ENCODE assay signal across 9 mouse cellular contexts in genomic region chr19:31665007-31665406, GRCm38 (mm10).
A peak's percentile ranks its signal among the peaks of the same experiment; 100 is the strongest.
DNase-seq lines count a peak whose midpoint lies in the region; ATAC-seq lines count a peak whose summit lies in the region.
"Had no signal": no experiment of that assay in that cellular context is flagged by ENCODE, and none has a peak within 500 bp of the region (broad histone marks: within the 10 kb centered on the region; RNA-seq: fewer than 3 reads in every experiment).

No protein-coding gene starts in this region.

- no peak overlapping the region for H3K27ac ChIP-seq in heart, embryonic 12.5 days (ENCODE audit: poor library complexity, severe bottlenecking)
- no peak overlapping the region for H3K27ac ChIP-seq in heart, embryonic 14.5 days (replicated peaks in 1 of 2; ENCODE audit: control insufficient read depth in 1 of 2, insufficient read depth in 1 of 2, low read depth in 2 of 2, low read length in 2 of 2)
- H3K27ac ChIP-seq in liver, embryonic 13.5 days: no peak overlapping the region

- H3K4me1 ChIP-seq in heart, embryonic 12.5 days (replicated peaks): peaks cover 13% of the 10 kb centered on the region
- peaks cover 0 to 6% of the 10 kb centered on the region in 2 experiments; a peak in 2 of 4 replicates for H3K4me1 ChIP-seq in heart, embryonic 14.5 days (ENCODE audit: control insufficient read depth in 2 of 2, insufficient read depth in 2 of 2, low read length in 2 of 2)
- H3K4me1 ChIP-seq in liver, embryonic 13.5 days (replicated peaks): peaks cover 7% of the 10 kb centered on the region; the same call in 1 of the 2 replicates

- H3K9me3 ChIP-seq in heart, embryonic 12.5 days (replicated peaks): no peaks in the 10 kb centered on the region
- H3K9me3 ChIP-seq in heart, embryonic 14.5 days (ENCODE audit: control insufficient read depth, low read length): no peaks in the 10 kb centered on the region
- H3K9me3 ChIP-seq in liver, embryonic 13.5 days (replicated peaks): no peaks in the 10 kb centered on the region
- H3K9me3 ChIP-seq: G1E had no signal

- ATAC-seq in heart, embryonic 12.5 days (ENCODE audit: insufficient number of reproducible peaks, low FRiP score): no peak
- ATAC-seq in heart, embryonic 14.5 days (ENCODE audit: insufficient number of reproducible peaks, insufficient read depth, low FRiP score, low read depth): no peak
- no peak for ATAC-seq in liver, embryonic 13.5 days (ENCODE audit: low read depth)
- ATAC-seq in monocyte, adult 5-6 weeks (replicated peaks; ENCODE audit: insufficient number of reproducible peaks, low FRiP score, low TSS enrichment, poor library complexity, severe bottlenecking): no peak
- no peak for ATAC-seq in erythroblast, adult 5-6 weeks (replicated peaks; ENCODE audit: low FRiP score, poor library complexity, severe bottlenecking)

- peak overlapping the region; percentile 93 for H3K4me2 ChIP-seq in heart, embryonic 12.5 days
- peak overlapping the region; percentile 89 for H3K4me2 ChIP-seq in heart, embryonic 14.5 days (ENCODE audit: low read length)
- H3K4me2 ChIP-seq in liver, embryonic 13.5 days: peak overlapping the region; percentile 70

- no peaks in the 10 kb centered on the region for H3K36me3 ChIP-seq in heart, embryonic 12.5 days
- H3K36me3 ChIP-seq in heart, embryonic 14.5 days (ENCODE audit: control insufficient read depth, insufficient read depth, low read length): no peaks in the 10 kb centered on the region
- H3K36me3 ChIP-seq in liver, embryonic 13.5 days: no peaks in the 10 kb centered on the region

- peak overlapping the region; percentile 65 for H3K9ac ChIP-seq in heart, embryonic 12.5 days
- H3K9ac ChIP-seq in heart, embryonic 14.5 days (ENCODE audit: low read length): peak overlapping the region; percentile 63
- H3K9ac ChIP-seq in liver, embryonic 13.5 days: no peak overlapping the region

- 5% methylated on average over 8 of the region's 8 CpGs for WGBS in heart, embryonic 12.5 days
- WGBS in heart, embryonic 14.5 days: 9% methylated on average over 8 of the region's 8 CpGs
- 14% methylated on average over 8 of the region's 8 CpGs for WGBS in liver, embryonic 13.5 days (ENCODE audit: insufficient replicate concordance)

- no peak for DNase-seq in heart, adult 9 months (ENCODE audit: low spot score in 2 of 2)
- peak; percentile 51 for DNase-seq in R1 (ENCODE audit: low read depth, low spot score)
- no peak for DNase-seq in liver, embryonic 13.5 days
- DNase-seq in cerebellum, postnatal 36 days: no peak

- H3K27me3 ChIP-seq in heart, embryonic 12.5 days (replicated peaks): no peaks in the 10 kb centered on the region
- no peaks in the 10 kb centered on the region for H3K27me3 ChIP-seq in heart, embryonic 14.5 days (ENCODE audit: control insufficient read depth, insufficient read depth, low read length)
- peaks cover 35% of the 10 kb centered on the region for H3K27me3 ChIP-seq in liver, embryonic 13.5 days

- peak overlapping the region; percentile 59 for H3K4me3 ChIP-seq in heart, embryonic 12.5 days
- peak overlapping the region; percentile 66 to 67 for H3K4me3 ChIP-seq in heart, embryonic 14.5 days (ENCODE audit: control insufficient read depth in 1 of 2, insufficient read depth in 1 of 2, low read depth in 1 of 2, low read length in 2 of 2)
- peak overlapping the region; percentile 53 for H3K4me3 ChIP-seq in liver, embryonic 13.5 days (replicated peaks)
